Mouse (Mus musculus) cerebellum, adult 2 months (tissue): ENCODE results near the gene Camk2d.

Experiments
- CTCF ChIP-seq: fragments of 200-500 bp; IDR thresholded peaks from 2 replicates; pipeline ENCODE4 v1.5.1; 2011; ENCODE audit warnings: low read depth, mild to moderate bottlenecking, control low read depth, low read length, moderate library complexity, borderline replicate concordance; ENCODE audit not compliant: insufficient read depth
- POLR2A ChIP-seq: fragments of 200-500 bp; IDR thresholded peaks from 2 replicates; pipeline ENCODE4 v1.6.1; 2011; ENCODE audit warnings: low read length, control low read depth, borderline replicate concordance; ENCODE audit not compliant: insufficient read depth

DNA sequence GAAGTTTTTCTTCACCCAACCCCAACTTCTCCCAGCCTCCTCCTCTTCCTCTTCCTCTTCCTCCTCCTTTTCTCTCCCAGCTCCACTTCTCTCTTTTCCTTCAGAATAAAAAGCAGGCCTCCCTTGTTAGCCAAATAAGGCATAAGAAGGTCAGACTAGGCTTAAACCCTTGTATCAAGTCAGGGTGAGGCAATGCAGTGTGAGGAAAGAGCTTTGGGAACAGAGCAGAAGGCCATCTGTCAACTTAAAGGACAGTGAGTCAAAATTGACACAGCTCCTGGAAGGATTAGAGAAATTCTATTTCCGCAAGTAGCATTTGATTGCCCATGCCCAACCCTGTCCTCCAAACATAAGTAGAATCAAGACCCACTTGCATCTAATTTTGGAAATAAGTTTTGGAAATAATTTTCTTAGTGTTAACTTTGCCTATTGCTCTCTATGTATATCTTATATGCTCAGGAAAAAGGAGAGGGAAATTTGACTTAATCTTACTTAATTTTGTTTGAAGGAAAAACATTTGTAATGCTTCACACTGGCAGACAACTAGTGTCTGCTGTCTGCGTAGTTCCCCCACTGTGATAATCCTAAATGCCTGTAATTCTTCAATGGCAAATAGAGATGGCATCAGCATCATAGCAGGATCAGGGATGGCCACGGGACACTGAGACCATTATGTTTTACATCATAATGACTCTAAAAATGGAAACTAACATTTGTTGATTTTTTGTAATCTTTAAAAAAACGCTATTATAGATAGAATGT lies 16.8 kb downstream of the Camk2d start:
- TF ChIP-seq CTCF (no peak), POLR2A (no peak)
